Mouse (Mus musculus): ENCODE results near the gene Rasd1. TPM values are rescaled to one million over a fixed set of nuclear protein-coding genes. Genes with fewer than 3 reads are reported as not detected.
A peak's percentile ranks its signal among the peaks of the same experiment; 100 is the strongest.

The Rasd1 gene
- total RNA-seq (2021), result 1 to 10 TPM; 7.3 to 9.3 TPM

DNA sequence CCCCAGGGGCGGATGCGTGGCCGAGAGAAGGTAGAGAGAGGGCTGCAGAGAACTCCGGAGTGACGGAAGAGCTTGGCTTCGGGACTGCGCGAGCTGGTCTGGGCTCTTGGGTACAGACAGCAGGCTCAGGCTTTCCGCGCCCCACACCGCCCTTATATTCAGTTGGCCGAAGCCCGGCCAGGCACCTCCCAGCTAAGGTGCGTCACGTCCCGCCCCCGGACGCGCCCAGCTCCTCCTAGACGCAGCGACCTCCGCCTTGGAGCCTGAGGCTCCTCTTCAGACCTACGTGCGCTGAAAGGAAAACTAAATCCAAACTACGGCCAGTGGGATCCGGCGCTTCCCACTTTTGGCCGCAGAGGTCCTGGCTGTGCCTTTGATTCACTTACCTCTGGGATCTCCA, at the start of gene Rasd1:
Rasd1 (minus strand) TSS at position 127 of the 400 bp plus-strand sequence.
- intact Hi-C loops (cut with DNase I), result loop anchor here (1.0 to 5.0 kb wide), 4 partner anchors 62 to 112 kb away; no protein-coding TSS in a partner anchor
- peak; percentile 85 to 86 for DNase-seq

DNA sequence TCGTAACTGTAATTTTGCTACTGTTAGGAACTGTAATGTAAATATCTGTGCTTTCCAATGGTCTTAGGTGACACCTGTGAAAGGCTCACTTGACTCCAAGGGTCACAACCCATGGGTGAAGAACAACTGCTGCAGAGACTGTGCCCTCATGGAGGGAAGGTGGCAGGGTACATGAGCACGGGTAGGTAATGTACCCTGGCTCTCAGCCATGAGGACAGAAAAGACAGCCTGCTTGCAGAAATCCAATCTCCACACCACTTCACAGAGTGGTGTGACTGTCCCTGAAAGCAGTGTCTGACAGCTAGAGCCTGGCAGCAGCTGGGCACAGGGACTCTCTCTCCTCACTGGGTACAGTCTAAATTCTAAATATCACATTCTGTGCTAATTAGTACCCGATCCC, 46.8 kb upstream of the Rasd1 start:
- intact Hi-C loops (cut with DNase I), result no loop called here
- no peak for DNase-seq

DNA sequence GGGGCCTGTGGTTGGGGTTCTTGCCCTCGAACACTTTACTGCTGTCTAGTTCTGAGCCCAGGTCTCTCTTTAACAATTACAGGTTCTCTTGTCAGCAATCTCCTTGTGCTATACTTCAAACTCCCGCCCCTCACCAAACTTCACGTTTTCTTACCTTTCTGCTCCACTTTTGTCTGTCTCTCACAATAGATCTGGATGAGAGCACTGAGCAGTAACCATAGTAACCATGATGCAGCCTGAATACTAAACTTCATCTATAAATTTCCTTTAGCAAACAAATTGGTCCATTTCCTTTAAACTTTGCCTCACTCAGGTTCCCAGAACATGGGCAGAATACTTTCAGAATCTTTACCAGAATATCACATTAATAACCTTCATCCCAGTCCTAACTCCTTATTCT, 44.7 kb upstream of the Rasd1 start:
- no peak for DNase-seq
- intact Hi-C loops (cut with DNase I), result no loop called here

DNA sequence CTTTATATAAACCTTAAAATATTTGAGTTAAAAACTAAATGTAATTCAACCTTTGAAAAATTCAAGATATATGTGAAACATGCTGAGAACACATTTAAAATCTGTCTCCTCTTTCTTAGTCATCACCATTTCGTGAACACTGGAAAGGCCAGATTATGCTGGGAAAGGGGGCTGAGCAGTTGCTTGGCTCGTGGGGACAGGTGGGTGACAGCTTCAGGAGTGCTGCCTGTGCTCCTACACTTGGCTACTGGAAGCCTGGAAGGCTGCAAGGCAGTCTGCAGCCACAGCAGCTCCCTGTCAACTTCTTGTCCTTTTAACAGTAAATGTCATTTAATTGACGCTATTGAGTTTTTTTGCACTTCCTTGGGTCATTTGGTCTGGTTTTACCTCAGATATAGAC, 41.1 kb upstream of the Rasd1 start:
- no peak for DNase-seq
- intact Hi-C loops (cut with DNase I), result no loop called here

DNA sequence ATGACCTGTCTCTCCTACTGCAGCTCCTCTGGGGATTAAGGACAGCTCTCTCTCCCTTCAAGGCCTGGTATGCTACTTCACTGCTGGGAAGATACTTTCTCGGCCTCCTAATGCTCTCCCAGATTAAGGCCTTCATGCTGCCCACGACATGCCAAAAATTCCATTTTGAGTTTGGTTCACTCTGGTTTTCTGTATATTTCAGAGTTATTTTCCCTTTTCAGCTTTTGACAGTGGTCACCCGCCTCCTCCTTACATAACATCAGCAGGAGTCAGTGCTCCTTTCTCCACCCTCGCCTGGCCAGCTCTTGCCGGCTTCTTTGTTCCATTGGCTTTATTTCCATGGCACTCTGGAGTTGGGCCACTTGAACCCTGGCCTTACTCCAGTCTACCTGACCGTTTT, 40.0 kb upstream of the Rasd1 start:
- DNase-seq, result no peak
- intact Hi-C loops (cut with DNase I), result no loop called here

DNA sequence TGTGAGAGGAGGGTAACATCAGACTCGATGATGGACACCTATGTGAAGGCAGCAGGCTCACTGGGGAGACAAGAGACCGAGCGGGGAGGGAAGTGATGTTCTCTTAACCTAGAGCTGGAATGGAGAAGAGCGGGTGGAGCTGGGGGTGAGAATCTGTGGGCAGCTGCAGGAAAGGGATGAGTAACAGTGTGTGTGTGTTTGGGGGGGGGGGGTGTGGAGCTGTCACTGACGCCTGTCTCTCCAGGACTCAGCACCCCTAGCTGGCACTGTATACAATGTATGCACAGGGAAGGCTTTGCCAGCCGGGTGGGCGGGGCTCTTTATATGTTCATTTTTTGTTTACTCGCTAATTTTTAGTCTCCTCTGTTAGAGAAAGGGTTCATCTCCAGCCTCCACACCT, 39.1 kb upstream of the Rasd1 start:
- intact Hi-C loops (cut with DNase I), result no loop called here
- DNase-seq, result no peak

DNA sequence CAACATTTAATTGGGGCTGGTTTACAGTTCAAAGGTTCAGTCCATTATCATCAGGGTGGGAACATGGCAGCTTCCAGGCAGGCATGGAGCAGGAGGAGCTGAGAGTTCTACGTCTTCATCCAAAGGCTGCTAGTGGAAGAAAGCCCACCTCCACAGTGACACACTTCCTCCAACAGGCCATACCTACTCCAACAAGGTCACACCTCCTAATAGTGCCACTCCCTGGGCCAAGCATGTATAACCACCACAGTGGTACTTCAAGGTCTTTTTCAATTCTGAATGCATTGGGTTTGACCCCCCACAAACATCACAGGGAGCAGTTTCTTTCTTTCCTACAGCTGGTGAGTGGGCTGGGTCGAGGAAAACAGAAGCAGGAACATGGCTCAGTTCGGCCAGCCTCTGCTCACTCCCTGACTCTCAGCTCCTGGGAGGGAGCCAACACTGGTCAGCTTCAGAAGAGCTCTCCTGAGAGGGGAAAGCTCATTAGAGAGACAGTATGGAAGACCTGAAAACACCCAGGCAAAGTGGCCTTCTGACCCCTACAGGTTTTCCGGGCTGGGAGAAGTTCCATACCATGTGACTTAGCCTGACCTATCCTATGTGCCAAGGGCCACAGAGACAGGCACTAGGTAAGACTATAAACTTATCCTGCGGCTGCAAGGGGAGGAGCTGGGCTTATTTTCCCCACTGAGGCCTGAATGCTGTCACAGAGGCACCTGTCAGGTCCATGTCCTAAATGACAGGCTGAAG, 36.7 kb upstream of the Rasd1 start:
- DNase-seq, result no peak
- intact Hi-C loops (cut with DNase I), result no loop called here

DNA sequence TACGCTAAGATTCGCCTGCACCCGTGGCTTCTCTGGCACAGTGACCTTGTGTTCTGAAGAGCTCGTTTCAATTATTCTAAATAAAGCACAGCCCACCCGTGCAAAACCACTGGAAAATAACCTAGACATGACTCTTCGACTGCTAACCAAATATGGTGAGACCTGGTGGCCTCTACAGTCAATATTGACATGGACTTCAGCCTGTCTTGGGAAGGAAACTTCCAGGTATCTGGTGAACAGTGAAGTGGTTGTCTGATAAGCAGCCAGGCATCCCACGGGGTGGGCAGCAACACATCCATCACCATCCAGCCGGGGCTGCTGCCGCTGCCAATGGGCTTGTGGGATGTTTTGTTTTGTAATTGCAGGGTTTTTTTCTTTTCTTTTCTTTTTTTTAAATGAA, 29.6 kb upstream of the Rasd1 start:
- intact Hi-C loops (cut with DNase I), result no loop called here
- no peak for DNase-seq

DNA sequence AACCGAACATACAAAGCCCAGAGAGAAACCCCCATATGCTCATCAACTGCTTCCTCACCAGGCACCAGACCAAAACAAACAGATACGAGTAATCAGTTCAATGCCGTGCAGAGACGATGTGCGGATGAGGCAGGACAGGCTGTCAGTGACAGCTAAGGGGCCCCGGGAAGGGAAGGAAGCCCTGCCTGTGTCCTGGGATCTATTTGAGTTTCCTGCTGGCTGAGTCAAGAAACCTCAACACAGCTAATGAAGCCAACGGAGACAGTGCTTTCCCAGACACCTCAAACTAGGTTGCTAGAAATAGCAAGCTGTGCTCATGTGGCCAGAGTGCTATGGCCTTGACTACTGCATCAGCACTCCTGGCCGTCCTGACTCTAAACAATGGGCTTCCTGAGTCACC, 26.6 kb upstream of the Rasd1 start:
- intact Hi-C loops (cut with DNase I), result no loop called here
- no peak for DNase-seq

DNA sequence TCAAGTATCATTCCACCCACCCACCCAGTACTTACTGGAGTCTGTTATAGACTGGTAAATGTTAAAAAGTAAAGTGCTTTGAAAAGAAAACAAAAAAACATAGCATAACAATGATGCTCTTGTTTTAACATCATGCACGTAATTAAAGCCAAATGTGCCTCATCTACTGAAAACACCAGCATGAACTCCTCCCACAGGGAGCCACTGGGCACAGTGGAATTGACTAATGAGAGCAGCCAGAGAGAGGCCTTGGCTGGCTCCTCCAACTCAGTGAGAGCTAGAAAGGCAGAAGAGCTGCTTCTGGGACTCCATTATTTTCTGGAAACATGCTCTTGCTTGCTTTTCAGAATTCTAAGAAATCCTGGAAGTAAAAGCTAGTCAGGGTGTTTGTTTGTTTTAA, 24.7 kb upstream of the Rasd1 start:
- intact Hi-C loops (cut with DNase I), result no loop called here
- DNase-seq, result no peak

DNA sequence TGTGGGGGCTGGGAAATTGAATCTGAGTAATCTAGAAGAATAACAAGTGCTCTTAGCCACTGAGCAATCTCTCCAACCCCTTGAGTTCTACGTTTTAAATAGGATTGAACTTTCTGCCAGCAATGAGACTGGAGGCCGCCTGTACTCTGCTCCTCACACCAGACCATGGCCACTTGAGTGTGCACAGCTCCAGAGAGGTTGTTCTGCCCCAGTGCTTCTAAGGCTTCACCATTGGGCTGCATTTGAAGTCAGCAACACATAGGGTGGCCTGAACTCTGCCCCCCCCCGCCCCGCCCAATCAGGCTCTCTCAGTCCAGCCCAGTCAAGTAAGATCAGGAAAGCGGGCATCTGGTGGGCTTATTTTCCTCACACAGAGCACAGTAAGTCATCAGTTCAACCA, 13.1 kb upstream of the Rasd1 start:
- intact Hi-C loops (cut with DNase I), result no loop called here
- DNase-seq, result no peak

DNA sequence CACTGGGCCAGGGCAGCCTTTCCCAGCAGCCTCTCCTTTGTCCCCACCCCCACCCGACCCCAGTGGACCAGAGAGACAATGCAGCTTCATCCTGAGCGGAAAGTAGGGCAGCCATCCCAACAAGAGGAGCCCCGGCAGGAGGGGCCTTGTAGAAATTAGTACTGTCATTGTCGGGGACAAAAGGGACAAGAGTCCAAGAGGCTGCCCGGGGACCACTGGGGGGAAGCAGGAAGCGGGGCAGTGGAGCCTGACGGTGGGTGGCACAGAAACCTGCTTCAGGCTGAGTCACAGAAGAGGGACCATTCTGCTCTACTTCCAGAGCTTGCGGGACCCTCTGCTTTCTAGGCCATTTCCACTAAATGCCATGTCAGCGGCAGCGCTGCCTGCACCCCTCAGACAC, 10.5 kb upstream of the Rasd1 start:
- DNase-seq, result no peak
- intact Hi-C loops (cut with DNase I), result no loop called here

DNA sequence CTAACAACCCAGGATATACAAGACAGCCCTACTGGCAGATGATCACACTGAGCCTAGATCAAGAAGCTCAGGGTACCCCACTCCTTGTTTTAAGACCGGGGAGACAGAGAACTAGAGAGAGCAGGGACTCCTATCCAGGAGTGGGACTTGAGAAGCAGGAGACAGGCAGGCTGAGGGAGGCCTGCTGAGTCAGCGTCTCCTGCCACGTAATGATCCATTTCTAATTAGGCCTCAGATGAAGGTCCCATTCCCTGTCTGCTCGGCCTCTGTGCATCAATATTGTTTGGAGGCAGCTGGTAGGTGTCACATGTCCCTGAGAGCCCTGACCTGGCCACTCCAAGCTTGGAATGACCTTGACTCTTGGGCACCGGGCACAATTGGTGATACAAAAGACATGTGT, 8.6 kb upstream of the Rasd1 start:
- intact Hi-C loops (cut with DNase I), result no loop called here
- DNase-seq, result no peak

DNA sequence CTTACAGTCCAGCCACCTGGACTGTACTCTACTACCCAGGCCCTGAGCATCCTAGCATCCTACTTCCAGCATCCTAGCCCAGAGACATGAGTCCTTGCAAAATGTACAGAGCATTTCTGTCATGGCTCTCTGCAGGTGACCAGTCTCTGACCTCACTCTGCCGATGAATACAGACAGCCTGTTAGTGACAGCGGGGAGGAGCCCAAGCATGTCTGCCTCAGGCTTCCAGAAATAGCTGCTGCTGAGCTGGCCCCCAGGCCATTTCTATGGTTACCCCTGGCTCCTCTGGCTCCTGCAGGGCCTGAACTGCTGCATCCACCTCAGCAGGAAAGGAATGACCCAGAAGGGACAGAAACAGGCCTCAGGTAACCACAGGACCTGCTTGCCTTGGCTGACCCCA, 6.9 kb upstream of the Rasd1 start:
- intact Hi-C loops (cut with DNase I), result no loop called here
- DNase-seq, result no peak

DNA sequence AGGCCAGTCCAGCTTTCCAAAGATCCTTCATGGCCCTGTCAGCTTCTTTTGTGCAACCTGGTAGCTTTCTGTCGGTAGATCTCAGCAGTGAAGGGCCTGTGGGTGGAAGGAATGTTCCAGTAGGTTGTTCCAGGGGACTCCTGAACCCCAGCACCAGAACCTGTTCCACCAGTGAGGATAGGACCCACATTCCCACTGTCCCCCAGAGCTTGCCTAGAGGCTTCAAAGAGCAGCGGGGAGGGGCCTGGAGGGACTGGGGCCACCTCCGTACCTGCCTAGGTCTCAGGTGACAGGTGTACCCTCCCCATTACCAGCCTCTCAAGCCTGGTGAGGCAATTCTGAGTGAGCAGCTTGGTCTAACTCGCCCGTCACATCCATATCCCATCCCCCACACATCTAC, 6.0 kb upstream of the Rasd1 start:
- intact Hi-C loops (cut with DNase I), result no loop called here
- DNase-seq, result no peak

DNA sequence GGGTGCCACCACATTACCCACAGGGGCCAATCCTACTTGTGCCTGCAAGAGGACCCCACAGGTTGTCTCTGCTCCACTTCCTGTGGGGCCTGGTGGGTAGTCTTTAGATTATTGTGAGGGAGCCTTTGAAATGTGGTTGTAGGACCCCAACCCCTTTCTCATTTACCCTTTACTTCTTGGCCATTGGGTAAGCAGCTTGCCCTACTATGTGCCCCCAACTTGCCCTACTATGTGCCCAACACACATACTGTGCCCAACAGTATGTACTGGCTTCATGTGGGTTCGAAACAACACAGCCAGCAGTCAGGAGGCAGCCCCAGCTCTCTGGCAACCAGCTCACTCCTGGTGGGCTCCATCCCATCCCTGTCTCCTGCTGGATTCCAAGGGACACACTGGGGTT, 3.0 kb upstream of the Rasd1 start:
- intact Hi-C loops (cut with DNase I), result no loop called here
- no peak for DNase-seq

DNA sequence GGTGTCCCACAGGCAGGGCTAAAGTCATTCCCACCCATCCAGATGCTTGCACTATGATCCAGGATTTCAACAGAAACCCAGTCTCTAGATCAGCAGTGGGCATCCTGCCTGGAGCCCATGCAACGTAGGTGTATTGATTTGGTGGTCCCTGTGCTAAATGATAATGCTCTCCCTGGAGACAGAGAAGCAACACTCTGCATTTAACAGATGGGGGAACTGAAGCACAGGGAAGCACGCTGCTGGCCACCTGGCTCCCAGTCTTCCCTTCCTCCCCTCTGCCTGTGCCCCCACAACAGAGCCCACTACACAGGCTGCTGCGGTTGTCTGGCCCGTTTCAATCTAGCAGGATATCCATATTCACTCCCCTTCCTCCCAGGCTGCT, 1.3 kb upstream of the Rasd1 start:
- intact Hi-C loops (cut with DNase I), result no loop called here
- no peak for DNase-seq

DNA sequence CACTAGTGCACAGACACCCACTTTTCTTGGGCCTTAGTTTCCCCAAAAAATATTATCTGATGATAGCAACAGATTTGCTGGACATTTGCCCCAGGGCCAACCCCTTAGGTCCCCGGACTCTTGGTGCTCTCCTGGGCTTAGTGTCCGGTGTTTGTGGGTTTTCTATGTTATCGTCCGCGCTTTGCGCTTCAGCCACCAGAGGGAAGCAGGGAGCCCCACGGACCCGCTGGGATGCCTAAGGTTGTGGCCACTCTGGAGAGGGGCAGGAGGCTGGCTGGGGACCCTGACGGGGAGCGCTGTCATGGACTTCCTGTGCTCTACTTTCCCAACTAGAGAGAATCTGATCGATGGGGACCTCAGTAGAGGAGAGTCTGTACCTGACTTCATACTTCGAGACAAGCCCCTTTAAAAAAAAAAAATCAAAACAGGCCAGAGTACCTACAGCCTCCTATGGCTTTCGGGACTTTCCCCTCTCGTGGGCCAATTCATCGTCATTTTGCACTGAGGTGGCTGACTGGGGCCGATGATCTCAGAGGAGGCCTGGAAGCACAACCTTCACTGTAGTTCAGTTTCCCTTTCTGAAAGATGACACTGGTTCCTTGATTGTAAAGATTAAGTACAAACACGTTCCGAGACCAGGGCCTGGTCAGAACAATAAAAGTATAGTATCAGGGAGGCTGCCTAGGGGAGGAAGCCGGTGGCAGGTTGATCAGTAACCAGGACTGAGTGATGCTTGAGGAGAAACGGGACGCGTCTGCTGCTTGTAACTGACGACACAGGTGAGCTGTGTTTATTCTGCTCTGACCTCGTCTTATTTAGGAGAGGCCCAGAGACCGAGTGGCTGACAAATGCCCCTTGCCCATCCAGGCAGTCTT, 720 bp upstream of the Rasd1 start:
- intact Hi-C loops (cut with DNase I), result loop anchor here (1.0 to 2.0 kb wide), 3 partner anchors 62 to 111 kb away; no protein-coding TSS in a partner anchor
- peak; percentile 87 to 88 for DNase-seq

DNA sequence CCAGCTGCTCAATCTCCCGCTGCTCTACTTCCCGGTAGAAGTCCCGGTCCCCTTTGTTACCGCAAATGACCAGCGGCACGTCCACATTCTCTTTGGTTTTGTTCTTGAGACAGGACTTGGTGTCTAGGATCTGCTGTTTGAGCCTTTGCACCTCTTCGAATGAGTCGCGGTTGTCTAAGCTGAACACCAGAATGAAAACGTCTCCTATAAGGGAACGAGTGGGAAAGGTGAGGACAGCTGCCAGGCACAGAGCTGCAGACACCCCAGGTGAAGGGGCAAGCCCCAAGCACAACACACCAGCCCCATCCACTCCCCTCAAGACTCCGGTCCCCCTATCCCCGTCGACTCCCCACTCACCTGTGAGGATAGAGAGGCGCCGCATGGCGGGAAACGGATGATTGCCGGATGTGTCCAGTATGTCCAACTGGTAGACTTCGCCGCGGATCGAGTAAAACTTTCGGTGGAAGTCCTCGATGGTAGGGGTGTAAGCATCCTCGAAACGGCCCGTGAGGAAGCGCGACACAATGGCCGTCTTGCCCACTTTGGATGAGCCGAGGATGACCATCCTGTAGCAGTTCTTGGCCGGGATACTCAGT, 483 bp downstream of the Rasd1 start:
- DNase-seq, result peak in 1 of 2 experiments; percentile 44
- intact Hi-C loops (cut with DNase I), result loop anchor here (2.0 to 5.0 kb wide), 2 partner anchors 62 to 113 kb away; no protein-coding TSS in a partner anchor

DNA sequence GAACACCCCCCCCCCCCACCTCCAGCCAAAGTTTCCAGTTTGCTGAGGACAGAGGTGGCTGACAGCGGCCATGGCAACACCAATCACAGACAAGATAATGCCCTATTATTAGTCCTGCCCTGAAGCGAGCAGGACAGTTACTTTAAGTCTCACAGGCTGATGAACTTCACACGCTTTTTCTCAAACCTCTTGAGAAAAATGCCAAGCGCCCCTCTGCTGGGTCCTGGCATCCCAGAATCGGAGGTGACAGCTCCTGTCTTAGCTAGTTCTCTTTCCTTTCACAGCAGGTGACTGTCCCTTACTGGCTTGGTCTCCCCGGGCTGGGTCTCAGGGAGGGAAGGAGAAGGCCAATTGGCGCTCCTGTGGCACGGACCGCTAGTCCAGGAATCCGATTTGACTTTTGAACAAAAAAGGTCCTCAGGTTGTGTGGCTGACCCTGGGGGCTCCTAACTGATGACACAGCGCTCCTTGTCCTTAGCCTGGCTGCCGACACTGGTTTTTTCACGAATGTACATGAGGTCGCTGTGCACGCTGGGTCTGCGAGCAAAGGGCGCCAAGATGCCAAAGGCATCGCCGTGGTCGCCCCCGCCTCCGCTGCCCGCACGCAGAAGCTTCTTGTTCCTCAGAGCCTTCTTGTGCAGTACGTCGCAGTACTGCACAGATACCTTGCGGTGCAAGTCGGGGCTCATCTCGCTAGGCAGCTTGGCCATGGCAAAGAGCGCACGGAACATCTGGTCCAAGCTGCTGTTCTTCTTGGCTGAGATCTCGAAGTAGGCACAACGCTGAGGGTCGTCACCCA, 1.2 kb downstream of the Rasd1 start:
- intact Hi-C loops (cut with DNase I), result loop anchor here (2.0 to 5.0 kb wide), 2 partner anchors 61 to 113 kb away; no protein-coding TSS in a partner anchor
- DNase-seq, result peak in 1 of 2 experiments; percentile 41

DNA sequence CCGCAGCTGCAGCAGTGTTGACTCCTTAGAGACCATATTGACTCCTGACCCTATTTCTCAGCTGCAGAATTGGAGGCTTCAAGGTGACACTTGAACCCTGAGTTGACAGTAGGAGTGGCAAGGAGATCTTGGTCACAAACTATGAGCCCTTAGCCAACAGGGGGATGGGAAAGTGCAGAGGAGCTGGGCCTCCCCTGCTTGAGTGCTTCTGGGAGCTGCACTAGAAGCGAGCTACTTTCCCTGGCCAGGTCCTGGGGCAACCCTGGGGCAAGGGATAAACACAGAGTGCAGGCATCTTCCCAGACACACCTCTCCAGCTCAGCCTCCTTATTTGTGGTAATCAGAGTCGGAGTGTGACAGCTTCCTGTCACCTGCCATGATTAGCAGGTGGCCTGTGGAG, 2.2 kb downstream of the Rasd1 start:
- intact Hi-C loops (cut with DNase I), result loop anchor here (5.0 kb wide), 1 partner anchor 60 kb away; no protein-coding TSS in a partner anchor
- no peak for DNase-seq
